Comparison of ENCODE assay signal across 22 mouse cellular contexts in genomic region chr3:100844366-100844765, GRCm38 (mm10). TPM values are rescaled to one million over a fixed set of nuclear protein-coding genes. Genes with fewer than 3 reads are reported as not detected.
"Had no signal": no experiment of that assay in that cellular context is flagged by ENCODE, and none has a peak within 500 bp of the region (broad histone marks: within the 10 kb centered on the region; RNA-seq: fewer than 3 reads in every experiment).

No protein-coding gene starts in this region.

- H3K4me2 ChIP-seq: kidney, embryonic 15.5 days; liver, embryonic 13.5 days; midbrain, embryonic 13.5 days; neural tube, embryonic 13.5 days; stomach, embryonic 15.5 days had no signal

- H3K36me3 ChIP-seq: kidney, embryonic 15.5 days; liver, embryonic 13.5 days; midbrain, embryonic 13.5 days; neural tube, embryonic 13.5 days; stomach, embryonic 15.5 days had no signal

- ATAC-seq: midbrain, embryonic 13.5 days; midbrain, embryonic 16.5 days had no signal

- H3K4me1 ChIP-seq: kidney, embryonic 15.5 days; liver, embryonic 13.5 days; neural tube, embryonic 13.5 days; stomach, embryonic 15.5 days had no signal

- H3K27ac ChIP-seq: kidney, embryonic 15.5 days; liver, embryonic 13.5 days; midbrain, embryonic 13.5 days; neural tube, embryonic 13.5 days; stomach, embryonic 15.5 days had no signal

- H3K9ac ChIP-seq: kidney, embryonic 15.5 days; liver, embryonic 13.5 days; midbrain, embryonic 13.5 days; neural tube, embryonic 13.5 days; stomach, embryonic 15.5 days had no signal

- DNase-seq: kidney, postnatal 4 days; liver; liver, embryonic 13.5 days; lung, adult 2 months; lung, postnatal 14 days; lung, postnatal 4 days; retina, postnatal 1 day; right cerebral cortex, postnatal 25 days; spleen, adult 18-20 months; thymus, postnatal 25 days had no signal

- H3K4me3 ChIP-seq: kidney, embryonic 15.5 days; liver, embryonic 13.5 days; midbrain, embryonic 13.5 days; myocyte; neural tube, embryonic 13.5 days; stomach, embryonic 15.5 days had no signal

- H3K9me3 ChIP-seq: kidney, embryonic 15.5 days; liver, embryonic 13.5 days; midbrain, embryonic 13.5 days; neural tube, embryonic 13.5 days; stomach, embryonic 15.5 days had no signal

- H3K27me3 ChIP-seq: kidney, embryonic 15.5 days; liver, embryonic 13.5 days; midbrain, embryonic 13.5 days; neural tube, embryonic 13.5 days; stomach, embryonic 15.5 days had no signal

RNA-seq across cellular contexts. Expression of gene Vtcn1, which starts 19.1 kb away (rescaled TPM):
- total RNA-seq: layer of hippocampus, adult 18-20 months; layer of hippocampus, postnatal 14 days; megakaryocyte progenitor cell, adult 5-6 weeks; megakaryocyte-erythroid progenitor cell, adult 5-6 weeks; monocyte, adult 5-6 weeks had no signal
- polyA plus RNA-seq: limb, embryonic 11.5 days; liver, embryonic 13.5 days; midbrain, embryonic 13.5 days; midbrain, embryonic 16.5 days; neural tube, embryonic 13.5 days had no signal
